Mouse (Mus musculus): ENCODE results near the gene Nxnl2. TPM values are rescaled to one million over a fixed set of nuclear protein-coding genes. Genes with fewer than 3 reads are reported as not detected.
A peak's percentile ranks its signal among the peaks of the same experiment; 100 is the strongest.

Nxnl2 gene
- polyA plus RNA-seq, 1 experiment from 2014 or later = 0.50 TPM

DNA sequence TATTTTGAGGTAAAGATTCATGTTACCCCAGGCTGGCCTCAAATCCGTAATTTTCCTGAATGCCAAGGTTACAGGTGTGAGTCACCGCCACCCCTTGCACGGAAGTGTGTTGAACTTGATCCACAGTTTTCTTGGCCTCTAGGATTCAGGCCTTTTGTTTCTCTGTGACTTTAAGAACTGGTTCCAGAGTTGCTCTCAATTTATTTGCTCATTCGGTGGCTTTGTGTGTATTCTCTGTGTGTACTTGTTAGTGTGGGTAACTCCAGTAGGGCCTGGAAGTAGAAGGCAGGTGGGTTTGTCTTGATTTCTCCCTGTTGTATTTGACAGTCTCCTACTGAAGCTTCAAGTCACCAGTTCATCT lies 17.2 kb upstream of the Nxnl2 start:
- 92% methylated on average over 4 of the region's 4 CpGs for WGBS
- Histone ChIP-seq H3K27ac (replicated peaks) (no peak overlapping the region), H3K36me3 (peaks cover 66% of the 10 kb centered on the region)

GRCm38 (mm10) chr13:51155178-51156013 lies 15.4 kb upstream of the Nxnl2 start:
- no peak overlapping the region for H3K4me3 ChIP-seq
- H3K4me1 ChIP-seq (replicated peaks) = no peaks in the 10 kb centered on the region
- no peak overlapping the region for H3K4me2 ChIP-seq
- 93% methylated on average over 15 of the region's 15 CpGs for WGBS
- ATAC-seq (ENCODE audit: low read depth) = no peak
- no peak overlapping the region for H3K27ac ChIP-seq (replicated peaks)
- H3K9me3 ChIP-seq = no peaks in the 10 kb centered on the region
- H3K27me3 ChIP-seq = no peaks in the 10 kb centered on the region
- H3K36me3 ChIP-seq = peaks cover 50% of the 10 kb centered on the region
- H3K9ac ChIP-seq = no peak overlapping the region

More for the DNA sequence above, 17.2 kb upstream of the Nxnl2 start:
- H3K4me3 ChIP-seq = no peak overlapping the region
- no peak overlapping the region for H3K9ac ChIP-seq
- no peak for ATAC-seq (ENCODE audit: low read depth)
- no peaks in the 10 kb centered on the region for H3K4me1 ChIP-seq (replicated peaks)
- H3K27me3 ChIP-seq = no peaks in the 10 kb centered on the region
- no peaks in the 10 kb centered on the region for H3K9me3 ChIP-seq
- no peak overlapping the region for H3K4me2 ChIP-seq

DNA sequence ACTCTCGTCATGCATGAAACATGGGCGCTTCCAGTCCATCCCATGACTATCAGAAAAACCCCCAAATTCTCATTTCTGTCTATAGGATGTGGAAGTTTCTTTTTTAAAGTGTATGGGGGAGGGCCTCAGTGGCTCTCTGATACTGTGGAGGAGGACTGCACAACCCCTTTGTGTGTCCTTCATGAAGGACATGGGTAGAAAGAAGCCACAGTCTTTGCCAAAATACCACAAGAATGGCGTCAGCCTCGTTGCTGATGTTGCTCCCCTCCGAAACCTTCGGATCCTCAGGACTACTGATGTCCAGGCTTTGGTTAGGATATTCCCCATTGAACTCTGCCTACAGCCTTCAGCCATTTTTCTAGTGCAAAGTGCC lies 14.8 kb upstream of the Nxnl2 start:
- Histone ChIP-seq H3K4me1 (replicated peaks) (no peaks in the 10 kb centered on the region), H3K9me3 (no peaks in the 10 kb centered on the region), H3K9ac (no peak overlapping the region), H3K27ac (replicated peaks) (no peak overlapping the region), H3K36me3 (peaks cover 48% of the 10 kb centered on the region), H3K27me3 (no peaks in the 10 kb centered on the region), H3K4me2 (no peak overlapping the region), H3K4me3 (no peak overlapping the region)
- WGBS = 95% methylated on average over 6 of the region's 6 CpGs
- no peak for ATAC-seq (ENCODE audit: low read depth)

GRCm38 (mm10) chr13:51157291-51157690 lies 13.5 kb upstream of the Nxnl2 start:
- no peak overlapping the region for H3K9ac ChIP-seq
- no peak overlapping the region for H3K4me2 ChIP-seq
- H3K27me3 ChIP-seq = no peaks in the 10 kb centered on the region
- H3K27ac ChIP-seq (replicated peaks) = no peak overlapping the region
- H3K36me3 ChIP-seq = peaks cover 48% of the 10 kb centered on the region
- no peak for ATAC-seq (ENCODE audit: low read depth)
- no peaks in the 10 kb centered on the region for H3K9me3 ChIP-seq
- H3K4me3 ChIP-seq = no peak overlapping the region
- H3K4me1 ChIP-seq (replicated peaks) = no peaks in the 10 kb centered on the region
- 83% methylated on average over 3 of the region's 3 CpGs for WGBS

- H3K27me3 ChIP-seq = no peaks in the 10 kb centered on the region
- ATAC-seq (ENCODE audit: low read depth) = no peak
- 91% methylated on average over 2 of the region's 2 CpGs for WGBS
- no peak overlapping the region for H3K9ac ChIP-seq
- no peak overlapping the region for H3K27ac ChIP-seq (replicated peaks)
- H3K4me1 ChIP-seq (replicated peaks) = no peaks in the 10 kb centered on the region
- no peak overlapping the region for H3K4me3 ChIP-seq
- H3K9me3 ChIP-seq = no peaks in the 10 kb centered on the region
- H3K36me3 ChIP-seq = peaks cover 10% of the 10 kb centered on the region
- no peak overlapping the region for H3K4me2 ChIP-seq
Observed at GRCm38 (mm10) chr13:51161672-51162071, 9.2 kb upstream of the Nxnl2 start.

GRCm38 (mm10) chr13:51162246-51162645 lies 8.6 kb upstream of the Nxnl2 start:
- Histone ChIP-seq H3K36me3 (peaks cover 9% of the 10 kb centered on the region), H3K4me3 (no peak overlapping the region), H3K4me1 (replicated peaks) (no peaks in the 10 kb centered on the region), H3K4me2 (no peak overlapping the region), H3K9ac (no peak overlapping the region), H3K27ac (replicated peaks) (no peak overlapping the region), H3K9me3 (no peaks in the 10 kb centered on the region), H3K27me3 (no peaks in the 10 kb centered on the region)
- WGBS = 84% methylated on average over 6 of the region's 6 CpGs
- no peak for ATAC-seq (ENCODE audit: low read depth)

DNA sequence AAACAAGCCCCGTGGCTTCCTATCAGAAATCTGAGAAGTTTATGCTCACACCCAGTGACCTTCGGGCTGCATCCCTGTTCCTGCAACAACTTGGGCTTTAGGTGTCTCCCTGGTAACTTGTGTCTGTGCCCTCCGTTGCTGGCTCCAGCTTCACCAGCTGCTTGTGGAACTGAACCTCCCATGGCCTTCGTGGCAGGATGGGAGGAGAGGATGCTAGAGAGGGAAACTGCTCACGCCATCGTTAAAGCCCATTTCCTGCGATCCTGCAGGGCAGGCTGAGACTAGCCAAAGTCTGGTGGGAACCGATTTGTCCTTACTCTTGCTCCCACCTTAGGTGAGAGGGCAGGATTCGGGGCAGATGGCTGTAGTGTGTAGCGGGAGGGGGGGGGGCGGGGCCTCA lies 4.1 kb upstream of the Nxnl2 start:
- H3K4me3 ChIP-seq = no peak overlapping the region
- no peak overlapping the region for H3K4me2 ChIP-seq
- no peaks in the 10 kb centered on the region for H3K36me3 ChIP-seq
- ATAC-seq (ENCODE audit: low read depth) = no peak
- peaks cover 23% of the 10 kb centered on the region for H3K27me3 ChIP-seq
- H3K27ac ChIP-seq (replicated peaks) = no peak overlapping the region
- 72% methylated on average over 11 of the region's 11 CpGs for WGBS
- no peaks in the 10 kb centered on the region for H3K9me3 ChIP-seq
- H3K9ac ChIP-seq = no peak overlapping the region
- peaks cover 16% of the 10 kb centered on the region for H3K4me1 ChIP-seq (replicated peaks)

GRCm38 (mm10) chr13:51170215-51170614 lies 607 bp upstream of the Nxnl2 start:
- ATAC-seq (ENCODE audit: low read depth) = peak; percentile 5; the same call in 1 of the 2 replicates
- H3K9ac ChIP-seq = 0 out of 2 replicates have a peak overlapping the region, but pooled peaks have one; percentile 61
- H3K4me3 ChIP-seq = peak overlapping the region; percentile 46
- H3K36me3 ChIP-seq = no peaks in the 10 kb centered on the region
- WGBS = 34% methylated on average over 11 of the region's 11 CpGs
- no peaks in the 10 kb centered on the region for H3K9me3 ChIP-seq
- peaks cover 18% of the 10 kb centered on the region for H3K4me1 ChIP-seq (replicated peaks)
- H3K27ac ChIP-seq (replicated peaks) = no peak overlapping the region
- peaks cover 40% of the 10 kb centered on the region for H3K27me3 ChIP-seq
- H3K4me2 ChIP-seq = peak overlapping the region; percentile 99

GRCm38 (mm10) chr13:51172601-51173000 lies 1.8 kb downstream of the Nxnl2 start:
- no peak for ATAC-seq (ENCODE audit: low read depth)
- Histone ChIP-seq H3K27ac (replicated peaks) (no peak overlapping the region), H3K4me3 (no peak overlapping the region), H3K9me3 (no peaks in the 10 kb centered on the region), H3K27me3 (peaks cover 40% of the 10 kb centered on the region), H3K9ac (no peak overlapping the region), H3K36me3 (no peaks in the 10 kb centered on the region), H3K4me2 (no peak overlapping the region), H3K4me1 (replicated peaks) (peaks cover 18% of the 10 kb centered on the region)
- 63% methylated on average over 7 of the region's 7 CpGs for WGBS

DNA sequence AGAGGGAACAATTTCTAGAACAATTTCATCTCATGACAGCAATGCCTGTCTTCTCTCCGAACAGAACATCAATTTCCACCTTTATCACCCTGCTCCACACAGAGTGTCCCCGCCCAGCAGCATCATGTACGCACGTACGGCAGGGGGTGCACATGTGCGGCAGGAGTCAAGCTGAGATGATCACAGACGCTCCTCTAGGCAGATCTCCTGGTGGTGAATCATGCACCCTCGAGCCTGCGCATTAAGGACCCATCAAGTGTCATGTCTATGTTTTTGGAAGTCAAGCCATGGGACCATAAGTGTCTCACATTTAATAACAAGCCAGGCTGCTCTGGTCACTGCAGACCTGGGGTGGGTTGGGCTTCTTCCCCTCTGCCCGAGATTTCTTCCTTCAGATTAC lies 8.1 kb downstream of the Nxnl2 start:
- WGBS = 85% methylated on average over 10 of the region's 10 CpGs
- Histone ChIP-seq H3K4me3 (no peak overlapping the region), H3K4me2 (no peak overlapping the region), H3K9ac (no peak overlapping the region), H3K36me3 (no peaks in the 10 kb centered on the region), H3K27ac (replicated peaks) (no peak overlapping the region), H3K4me1 (replicated peaks) (no peaks in the 10 kb centered on the region), H3K9me3 (no peaks in the 10 kb centered on the region), H3K27me3 (no peaks in the 10 kb centered on the region)
- ATAC-seq (ENCODE audit: low read depth) = no peak

DNA sequence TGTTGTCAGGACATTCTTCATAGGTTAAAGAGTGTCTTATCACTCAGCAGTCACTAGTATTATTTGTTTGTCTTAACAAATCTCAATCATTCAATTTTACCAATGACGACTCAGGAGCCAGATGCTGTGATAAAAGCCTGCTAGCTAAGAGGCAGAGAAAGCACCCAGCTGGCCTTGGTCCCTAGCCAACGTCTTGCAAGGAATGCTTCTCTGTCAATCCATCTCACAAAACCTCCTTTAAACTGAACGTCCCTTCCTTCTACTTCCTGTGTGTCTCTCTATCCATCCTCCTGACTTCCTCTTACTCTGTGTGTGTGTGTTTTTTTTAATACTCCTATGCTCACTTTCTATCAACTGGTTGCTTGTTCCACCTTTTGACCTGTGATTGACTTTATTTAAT lies 8.5 kb downstream of the Nxnl2 start:
- H3K9me3 ChIP-seq = no peaks in the 10 kb centered on the region
- H3K27me3 ChIP-seq = no peaks in the 10 kb centered on the region
- WGBS = 71% methylated on average over 3 of the region's 3 CpGs
- H3K9ac ChIP-seq = no peak overlapping the region
- no peaks in the 10 kb centered on the region for H3K4me1 ChIP-seq (replicated peaks)
- no peak overlapping the region for H3K27ac ChIP-seq (replicated peaks)
- H3K4me3 ChIP-seq = no peak overlapping the region
- no peak overlapping the region for H3K4me2 ChIP-seq
- H3K36me3 ChIP-seq = no peaks in the 10 kb centered on the region
- ATAC-seq (ENCODE audit: low read depth) = no peak

DNA sequence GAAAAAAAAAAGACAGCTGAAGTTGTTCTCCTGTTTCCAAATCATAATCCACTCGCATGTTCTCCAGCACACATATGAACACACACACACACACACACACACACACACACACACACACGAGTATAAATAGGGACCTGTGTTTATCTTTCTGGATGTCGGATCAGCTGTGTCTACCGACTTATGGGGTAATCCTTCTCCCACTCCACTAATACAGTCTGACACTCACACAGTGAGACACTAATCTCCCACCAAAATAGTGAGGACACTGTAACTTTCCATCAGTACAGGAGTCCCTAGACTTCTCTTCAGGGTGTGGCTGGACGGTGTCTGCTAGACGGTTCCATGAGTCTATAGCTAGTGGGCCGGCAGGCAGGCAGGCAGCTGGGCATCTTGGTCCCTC lies 11.4 kb downstream of the Nxnl2 start:
- H3K27me3 ChIP-seq = no peaks in the 10 kb centered on the region
- ATAC-seq (ENCODE audit: low read depth) = no peak
- no peaks in the 10 kb centered on the region for H3K4me1 ChIP-seq (replicated peaks)
- no peaks in the 10 kb centered on the region for H3K36me3 ChIP-seq
- no peak overlapping the region for H3K9ac ChIP-seq
- no peak overlapping the region for H3K4me3 ChIP-seq
- no peaks in the 10 kb centered on the region for H3K9me3 ChIP-seq
- no peak overlapping the region for H3K4me2 ChIP-seq
- H3K27ac ChIP-seq (replicated peaks) = no peak overlapping the region
- WGBS = 92% methylated on average over 7 of the region's 7 CpGs

DNA sequence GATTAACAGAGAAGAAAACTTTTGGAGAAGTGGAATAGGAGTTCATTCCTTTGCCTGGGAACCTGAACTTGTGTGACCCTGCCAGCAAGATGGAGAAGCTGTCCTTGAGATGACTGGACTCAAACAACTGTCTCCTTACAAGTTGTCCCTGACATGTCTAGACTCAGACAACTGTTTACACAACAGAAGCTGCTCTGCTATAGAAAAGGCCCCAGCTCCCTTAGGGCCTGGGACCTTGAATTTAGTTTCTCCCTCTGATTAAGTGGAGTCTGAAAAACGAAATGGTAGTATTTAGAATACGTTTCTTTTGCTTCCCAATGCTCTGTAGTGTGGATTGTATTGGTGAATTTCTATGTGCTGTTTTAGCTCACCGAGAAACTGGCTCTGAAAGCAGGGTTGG lies 14.1 kb downstream of the Nxnl2 start:
- WGBS = 82% methylated on average over 3 of the region's 3 CpGs
- no peak for ATAC-seq (ENCODE audit: low read depth)
- H3K4me1 ChIP-seq (replicated peaks) = no peaks in the 10 kb centered on the region
- H3K9ac ChIP-seq = no peak overlapping the region
- no peaks in the 10 kb centered on the region for H3K9me3 ChIP-seq
- no peak overlapping the region for H3K4me3 ChIP-seq
- H3K27ac ChIP-seq (replicated peaks) = no peak overlapping the region
- H3K4me2 ChIP-seq = no peak overlapping the region
- H3K36me3 ChIP-seq = no peaks in the 10 kb centered on the region
- H3K27me3 ChIP-seq = no peaks in the 10 kb centered on the region

Measured in neural tube, embryonic 13.5 days (tissue).